Mouse (Mus musculus) liver, embryonic 13.5 days (tissue): ENCODE measurements around the gene Olfr91. TPM values are rescaled to one million over a fixed set of nuclear protein-coding genes. Genes with fewer than 3 reads are reported as not detected.
"Not testable (repeated sequence)": the region's sequence is repeated elsewhere in the genome, so short reads cannot be mapped to it uniquely, and the experiment has no call there.

Source experiments
- ATAC-seq: fragments of 200-750 bp; cut with Nextera tagmentation; 2 replicates; pipeline ENCODE4 v1.8.0; 2017; ENCODE audit warnings: low read depth, mild to moderate bottlenecking, moderate number of reproducible peaks, moderate library complexity
- DNase-seq: peaks from one replicate; pipeline ENCODE4 v3.0.0; 2022
- H3K27ac ChIP-seq: fragments of 300-500 bp; sonication (generic); 2 replicates; pipeline ENCODE4 v1.5.1; 2015; ENCODE audit warnings: moderate library complexity, mild to moderate bottlenecking, inconsistent platforms
- H3K27me3 ChIP-seq: fragments of 300-500 bp; sonication (generic); 2 replicates; pipeline ENCODE4 v1.6.1; 2015; ENCODE audit warnings: mild to moderate bottlenecking, inconsistent platforms
- H3K36me3 ChIP-seq: fragments of 300-500 bp; sonication (generic); 2 replicates; pipeline ENCODE4 v1.6.1; 2015; ENCODE audit warnings: mild to moderate bottlenecking, inconsistent platforms
- H3K4me1 ChIP-seq: fragments of 300-500 bp; sonication (generic); replicated peaks from 2 replicates; pipeline ENCODE4 v1.6.1; 2015; ENCODE audit warnings: inconsistent platforms
- H3K4me2 ChIP-seq: fragments of 300-500 bp; sonication (generic); 2 replicates; pipeline ENCODE4 v1.6.1; 2015; ENCODE audit warnings: inconsistent platforms, mild to moderate bottlenecking, moderate library complexity
- H3K4me3 ChIP-seq: fragments of 300-500 bp; sonication (generic); replicated peaks from 2 replicates; pipeline ENCODE4 v1.5.1; 2015; ENCODE audit warnings: mild to moderate bottlenecking, inconsistent platforms
- H3K9ac ChIP-seq: fragments of 300-500 bp; sonication (generic); 2 replicates; pipeline ENCODE4 v1.6.1; 2015; ENCODE audit warnings: mild to moderate bottlenecking, inconsistent platforms
- H3K9me3 ChIP-seq: fragments of 300-500 bp; sonication (generic); replicated peaks from 2 replicates; pipeline ENCODE4 v1.6.1; 2016; ENCODE audit warnings: inconsistent platforms
- WGBS: fragments of 180-500 bp; shearing (Covaris S2); methylation state at CpG from one replicate; pipeline ENCODE4 v1.1.7; 2015; ENCODE audit not compliant: insufficient replicate concordance; 5-methylcytosine and 5-hydroxymethylcytosine counted together
- polyA plus RNA-seq: library from polyadenylated mRNA; unstranded; fragments of >200 nt; fragmentation: Nextera tagmentation; extraction: Ambion mirVana; gene quantifications from 2 replicates; pipeline ENCODE4 v1.2.1, GENCODE M21; 2015

Gene Olfr91
- not detected in 2 replicates for polyA plus RNA-seq

DNA sequence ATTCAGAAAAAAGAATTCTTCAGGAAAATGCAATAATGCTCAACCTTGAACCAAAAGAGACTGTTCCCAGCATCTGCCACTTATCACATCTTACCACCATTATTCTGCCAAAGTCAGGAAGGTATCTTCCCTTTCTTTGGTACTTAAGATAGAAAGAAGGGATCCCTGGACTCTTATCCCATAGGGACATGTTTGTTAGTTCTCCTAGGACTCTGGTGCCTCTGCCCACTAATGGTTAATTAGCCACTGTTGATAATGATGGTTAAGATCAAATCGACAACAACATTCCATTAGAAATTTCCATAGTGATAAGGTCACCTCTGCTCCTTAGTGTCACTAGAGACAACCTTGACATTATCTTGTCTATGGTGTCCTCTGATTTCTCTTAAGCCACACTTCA is at the start of gene Olfr91:
Gene Olfr91, minus strand, starts transcription at position 101 of the 400 bp plus-strand sequence.
- Histone ChIP-seq H3K4me2 (no peak within 1 kb of the TSS), H3K9ac (no peak within 1 kb of the TSS), H3K9me3 (no peaks in the 10 kb centered on the region), H3K4me3 (no peak within 1 kb of the TSS), H3K27ac (no peak within 1 kb of the TSS), H3K4me1 (no peaks in the 10 kb centered on the region), H3K27me3 (no peaks in the 10 kb centered on the region), H3K36me3 (no peaks in the 10 kb centered on the region)
- ATAC-seq (no peak), DNase-seq (no peak)
- 57% methylated on average over 1 of the region's 1 CpGs for WGBS

GRCm38 (mm10) chr17:37131366-37131765 is 33.3 kb upstream of the Olfr91 start:
- not testable (repeated sequence) for ATAC-seq, H3K9me3 ChIP-seq, H3K4me2 ChIP-seq, H3K9ac ChIP-seq, DNase-seq, H3K27ac ChIP-seq, H3K27me3 ChIP-seq, H3K4me3 ChIP-seq, H3K4me1 ChIP-seq, H3K36me3 ChIP-seq
- WGBS, result 32% methylated on average over 4 of the region's 4 CpGs

DNA sequence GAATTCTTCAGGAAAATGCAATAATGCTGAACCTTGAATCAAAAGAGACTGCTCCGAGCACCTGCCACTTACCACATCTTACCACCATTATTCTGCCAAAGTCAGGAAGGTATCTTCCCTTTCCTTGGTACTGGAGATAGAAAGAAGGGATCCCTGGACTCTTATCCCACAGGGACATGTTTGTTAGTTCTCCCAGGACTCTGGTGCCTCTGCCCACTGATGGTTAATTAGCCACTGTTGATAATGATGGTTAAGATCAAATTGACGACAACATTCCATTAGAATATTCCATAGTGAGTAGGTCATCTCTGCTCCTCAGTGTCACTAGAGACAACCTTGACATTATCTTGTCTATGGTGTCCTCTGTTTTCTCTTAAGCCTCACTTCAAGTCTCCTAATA is 21.9 kb upstream of the Olfr91 start, which contains the start of gene Olfr92:
Gene Olfr92, minus strand, starts transcription at position 101 of the 400 bp plus-strand sequence.
- Histone ChIP-seq H3K4me2 (no peak within 1 kb of the TSS), H3K4me3 (no peak within 1 kb of the TSS), H3K36me3 (no peaks in the 10 kb centered on the region), H3K27me3 (no peaks in the 10 kb centered on the region), H3K9ac (no peak within 1 kb of the TSS), H3K4me1 (no peaks in the 10 kb centered on the region), H3K27ac (no peak within 1 kb of the TSS), H3K9me3 (no peaks in the 10 kb centered on the region)
- DNase-seq, result no peak
- no peak for ATAC-seq
- 58% methylated on average over 2 of the region's 2 CpGs for WGBS

- 62% methylated on average over 5 of the region's 5 CpGs for WGBS
- H3K9me3 ChIP-seq, result no peaks in the 10 kb centered on the region
- no peaks in the 10 kb centered on the region for H3K4me1 ChIP-seq
- H3K27ac ChIP-seq, result no peak overlapping the region
- ATAC-seq, result no peak
- H3K36me3 ChIP-seq, result no peaks in the 10 kb centered on the region
- DNase-seq, result no peak
- H3K9ac ChIP-seq, result no peak overlapping the region
- no peaks in the 10 kb centered on the region for H3K27me3 ChIP-seq
- H3K4me3 ChIP-seq, result no peak overlapping the region
- no peak overlapping the region for H3K4me2 ChIP-seq
Observed at GRCm38 (mm10) chr17:37093289-37093688, 4.8 kb downstream of the Olfr91 start.

GRCm38 (mm10) chr17:37092198-37092597 is 5.9 kb downstream of the Olfr91 start:
- Histone ChIP-seq H3K9me3 (no peaks in the 10 kb centered on the region), H3K4me2 (no peak overlapping the region), H3K27ac (no peak overlapping the region), H3K36me3 (no peaks in the 10 kb centered on the region), H3K4me3 (no peak overlapping the region), H3K27me3 (no peaks in the 10 kb centered on the region), H3K9ac (no peak overlapping the region), H3K4me1 (no peaks in the 10 kb centered on the region)
- no peak for ATAC-seq
- 9% methylated on average over 1 of the region's 1 CpGs for WGBS
- no peak for DNase-seq

DNA sequence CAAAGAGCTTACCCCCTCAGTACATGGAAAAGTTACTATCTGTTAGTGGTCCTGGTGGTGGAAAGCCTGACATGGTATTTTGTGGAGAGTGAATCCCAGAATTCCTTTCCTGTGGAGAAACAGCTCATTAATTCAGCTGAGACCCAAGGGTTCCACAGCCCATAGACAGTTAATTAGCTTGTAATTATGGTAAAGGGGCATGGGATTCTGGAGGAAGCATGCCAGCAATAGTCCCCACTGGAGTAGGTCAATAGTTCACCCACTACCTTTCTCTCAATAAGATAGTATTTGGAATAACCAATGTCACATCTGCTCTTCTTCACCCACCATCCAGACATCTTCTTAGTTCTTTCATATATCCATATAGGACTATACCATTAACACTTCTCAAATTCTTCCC is 9.7 kb downstream of the Olfr91 start, which contains the start of gene Olfr90:
Gene Olfr90, minus strand, starts transcription at position 101 of the 400 bp plus-strand sequence.
- H3K27me3 ChIP-seq, result no peaks in the 10 kb centered on the region

GRCm38 (mm10) chr17:37085545-37085944 is 12.5 kb downstream of the Olfr91 start:
- Histone ChIP-seq H3K36me3 (no peaks in the 10 kb centered on the region), H3K4me1 (no peaks in the 10 kb centered on the region), H3K27ac (no peak overlapping the region), H3K4me2 (no peak overlapping the region), H3K9ac (no peak overlapping the region), H3K9me3 (no peaks in the 10 kb centered on the region), H3K4me3 (no peak overlapping the region), H3K27me3 (no peaks in the 10 kb centered on the region)
- no peak for ATAC-seq
- WGBS, result 64% methylated on average over 10 of the region's 10 CpGs
- no peak for DNase-seq

More for the DNA sequence above, 9.7 kb downstream of the Olfr91 start, which contains the start of gene Olfr90:
- Histone ChIP-seq H3K9me3 (no peaks in the 10 kb centered on the region), H3K4me3 (no peak within 1 kb of the TSS), H3K9ac (no peak within 1 kb of the TSS), H3K4me1 (no peaks in the 10 kb centered on the region), H3K27ac (no peak within 1 kb of the TSS), H3K4me2 (no peak within 1 kb of the TSS), H3K36me3 (no peaks in the 10 kb centered on the region)
- no peak for ATAC-seq
- no peak for DNase-seq

DNA sequence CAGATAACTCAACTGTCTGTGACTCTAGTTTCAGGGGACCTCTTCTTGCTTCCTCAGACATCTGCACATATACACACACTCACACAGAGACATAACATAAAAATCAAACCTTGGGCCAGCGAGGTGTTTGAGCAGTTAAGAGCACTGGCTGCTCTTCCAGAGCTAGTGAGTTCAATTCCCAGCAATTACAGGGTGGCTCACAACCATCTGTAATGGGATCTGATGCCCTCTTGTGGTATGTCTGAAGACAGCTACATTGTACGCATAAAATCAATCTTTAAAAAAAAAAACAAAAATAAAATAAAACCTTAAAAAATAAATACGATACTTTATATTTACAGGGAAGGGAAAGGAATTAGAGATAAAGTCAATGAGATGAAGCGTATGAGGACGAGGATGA is 13.4 kb downstream of the Olfr91 start:
- no peaks in the 10 kb centered on the region for H3K27me3 ChIP-seq
- no peak overlapping the region for H3K27ac ChIP-seq
- no peak for ATAC-seq
- no peak overlapping the region for H3K9ac ChIP-seq
- DNase-seq, result no peak
- no peaks in the 10 kb centered on the region for H3K4me1 ChIP-seq
- no peaks in the 10 kb centered on the region for H3K9me3 ChIP-seq
- H3K4me2 ChIP-seq, result no peak overlapping the region
- H3K4me3 ChIP-seq, result no peak overlapping the region
- H3K36me3 ChIP-seq, result no peaks in the 10 kb centered on the region
- 51% methylated on average over 5 of the region's 5 CpGs for WGBS

DNA sequence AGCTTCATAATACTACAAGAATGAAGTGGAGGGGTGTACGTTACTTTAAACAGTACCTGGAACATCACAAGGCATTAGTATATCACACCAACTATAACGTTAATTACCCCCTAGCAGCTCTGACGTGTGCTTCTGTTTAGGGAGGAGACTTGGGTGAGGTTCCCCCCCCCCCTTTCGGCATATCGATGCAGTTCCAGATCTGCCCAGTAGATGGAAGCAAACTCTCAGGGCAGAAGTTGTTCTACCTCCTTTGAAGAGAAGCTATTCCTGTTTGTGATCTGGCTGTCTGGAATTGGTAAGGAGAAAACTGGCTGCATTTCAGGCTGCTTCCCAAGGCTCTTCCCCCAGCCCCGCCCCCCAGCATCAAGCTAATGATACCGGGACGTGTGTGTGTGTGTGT is 14.8 kb downstream of the Olfr91 start:
- no peak overlapping the region for H3K4me3 ChIP-seq
- H3K4me2 ChIP-seq, result no peak overlapping the region
- no peak for ATAC-seq
- WGBS, result 8% methylated on average over 7 of the region's 8 CpGs
- no peaks in the 10 kb centered on the region for H3K4me1 ChIP-seq
- no peaks in the 10 kb centered on the region for H3K9me3 ChIP-seq
- DNase-seq, result no peak
- no peaks in the 10 kb centered on the region for H3K36me3 ChIP-seq
- no peak overlapping the region for H3K27ac ChIP-seq
- H3K9ac ChIP-seq, result no peak overlapping the region
- no peaks in the 10 kb centered on the region for H3K27me3 ChIP-seq

DNA sequence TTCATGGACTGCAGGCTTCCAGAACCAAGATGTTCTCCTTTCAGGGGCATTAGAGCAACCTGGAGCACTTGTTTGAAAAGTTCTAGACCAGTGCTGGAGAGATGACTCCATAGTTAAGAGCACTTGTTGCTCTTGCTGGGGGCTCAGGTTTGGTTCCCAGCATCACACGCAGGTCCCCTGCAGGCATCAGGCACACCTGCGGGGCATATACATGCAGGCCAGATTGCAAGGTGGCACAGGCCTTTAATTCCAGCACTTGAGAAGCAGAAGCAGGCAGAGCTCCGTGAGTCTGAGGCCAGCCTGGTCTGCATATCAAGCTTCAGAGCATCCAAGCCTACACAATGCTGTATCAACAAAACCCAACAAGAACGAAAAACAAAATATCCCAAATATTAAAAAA is 16.4 kb downstream of the Olfr91 start:
- Histone ChIP-seq H3K27me3 (no peaks in the 10 kb centered on the region), H3K4me2 (no peak overlapping the region), H3K27ac (no peak overlapping the region), H3K4me1 (no peaks in the 10 kb centered on the region), H3K9ac (no peak overlapping the region), H3K9me3 (no peaks in the 10 kb centered on the region), H3K4me3 (no peak overlapping the region), H3K36me3 (no peaks in the 10 kb centered on the region)
- DNase-seq (no peak), ATAC-seq (no peak)
- WGBS, result 64% methylated on average over 4 of the region's 4 CpGs

DNA sequence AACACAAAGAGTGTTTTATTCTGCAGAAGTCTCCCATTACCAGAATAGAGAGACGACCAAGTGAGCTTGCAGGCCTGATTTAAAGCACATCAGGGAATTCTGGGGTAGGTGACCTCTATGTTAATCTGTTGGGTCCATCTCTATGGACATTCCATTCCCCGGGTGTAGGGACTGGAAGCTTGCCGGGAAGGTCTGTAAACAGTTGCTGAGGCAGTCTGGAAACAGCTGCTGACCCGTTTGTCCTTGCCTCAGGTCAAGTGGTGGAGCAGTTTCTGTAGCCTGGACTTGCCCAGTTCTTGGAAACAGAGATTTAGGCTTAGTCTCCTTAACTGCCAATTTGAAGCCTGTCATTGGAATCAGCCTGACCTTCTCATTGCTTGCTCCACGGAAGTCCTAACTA is 18.0 kb downstream of the Olfr91 start:
- Histone ChIP-seq H3K4me2 (no peak overlapping the region), H3K9me3 (no peaks in the 10 kb centered on the region), H3K36me3 (no peaks in the 10 kb centered on the region), H3K9ac (no peak overlapping the region), H3K27me3 (no peaks in the 10 kb centered on the region), H3K27ac (no peak overlapping the region), H3K4me1 (no peaks in the 10 kb centered on the region), H3K4me3 (no peak overlapping the region)
- WGBS, result 36% methylated on average over 5 of the region's 5 CpGs
- DNase-seq, result no peak
- ATAC-seq, result no peak

DNA sequence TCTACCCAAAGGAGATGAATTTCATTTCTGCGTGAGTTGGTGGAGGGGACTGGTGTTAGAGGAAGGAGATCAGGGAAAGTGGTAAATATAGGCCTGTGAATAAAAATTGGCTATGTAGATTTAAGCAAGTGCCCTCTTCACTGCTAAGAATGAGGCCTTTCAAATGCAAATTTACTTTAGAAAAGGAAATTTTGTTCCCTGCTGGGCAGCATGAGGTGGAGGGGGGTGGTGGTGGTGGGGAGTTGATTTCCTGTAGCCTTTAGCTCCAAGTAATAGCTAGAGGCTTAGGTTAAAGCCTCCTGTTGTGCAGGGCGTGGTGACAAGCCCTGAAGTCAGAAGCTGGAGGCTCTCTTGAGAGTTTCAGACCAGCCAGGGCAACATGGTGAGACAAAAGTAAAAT is 19.1 kb downstream of the Olfr91 start:
- 42% methylated on average over 2 of the region's 2 CpGs for WGBS
- Histone ChIP-seq H3K4me1 (no peaks in the 10 kb centered on the region), H3K9ac (no peak overlapping the region), H3K9me3 (no peaks in the 10 kb centered on the region), H3K4me2 (no peak overlapping the region), H3K36me3 (no peaks in the 10 kb centered on the region), H3K27ac (no peak overlapping the region), H3K27me3 (no peaks in the 10 kb centered on the region), H3K4me3 (no peak overlapping the region)
- ATAC-seq, result no peak
- no peak for DNase-seq
